Mouse (Mus musculus) right cerebral cortex, postnatal 14 days (tissue): ENCODE measurements around the gene Ccnd3.
A peak's percentile ranks its signal among the peaks of the same experiment; 100 is the strongest.

Source experiments
- DNase-seq: peaks from one replicate; pipeline ENCODE4 v3.0.0; 2022

The Ccnd3 gene

GRCm38 (mm10) chr17:47516232-47516631, 11.4 kb downstream of the Ccnd3 start:
- no peak for DNase-seq

- no peak for DNase-seq
Observed at GRCm38 (mm10) chr17:47518205-47518604, 13.4 kb downstream of the Ccnd3 start.

GRCm38 (mm10) chr17:47521551-47522258, 16.9 kb downstream of the Ccnd3 start:
- DNase-seq = peak; percentile 50

GRCm38 (mm10) chr17:47522536-47522935, 17.7 kb downstream of the Ccnd3 start:
- no peak for DNase-seq

DNA sequence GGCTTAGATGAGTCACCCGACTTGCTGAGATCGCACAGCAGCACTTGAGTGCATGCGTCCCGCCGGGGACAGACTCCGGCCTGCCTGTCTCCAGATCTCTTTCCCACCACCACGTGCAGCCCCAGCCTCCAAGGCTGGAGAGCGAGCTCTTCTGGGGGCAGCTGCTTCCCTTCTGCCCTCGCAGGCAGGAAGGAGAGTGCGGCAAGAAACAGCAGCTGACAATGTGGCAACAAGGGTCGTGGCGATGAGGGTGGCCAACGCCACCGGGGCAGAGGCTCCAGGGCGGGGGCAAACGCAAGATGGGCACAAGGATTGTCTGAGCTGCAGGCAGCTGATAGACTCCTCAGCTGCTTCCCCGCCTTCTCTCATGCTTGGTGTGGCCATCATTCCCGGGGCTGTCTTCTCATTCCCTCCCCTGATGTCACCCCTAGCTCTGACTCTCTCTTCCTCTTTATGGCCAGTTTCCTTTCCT, 18.4 kb downstream of the Ccnd3 start:
- DNase-seq = no peak

- DNase-seq = no peak
Observed at GRCm38 (mm10) chr17:47524055-47524454, 19.2 kb downstream of the Ccnd3 start.

- DNase-seq = no peak
Observed at GRCm38 (mm10) chr17:47524991-47525390, 20.1 kb downstream of the Ccnd3 start.

DNA sequence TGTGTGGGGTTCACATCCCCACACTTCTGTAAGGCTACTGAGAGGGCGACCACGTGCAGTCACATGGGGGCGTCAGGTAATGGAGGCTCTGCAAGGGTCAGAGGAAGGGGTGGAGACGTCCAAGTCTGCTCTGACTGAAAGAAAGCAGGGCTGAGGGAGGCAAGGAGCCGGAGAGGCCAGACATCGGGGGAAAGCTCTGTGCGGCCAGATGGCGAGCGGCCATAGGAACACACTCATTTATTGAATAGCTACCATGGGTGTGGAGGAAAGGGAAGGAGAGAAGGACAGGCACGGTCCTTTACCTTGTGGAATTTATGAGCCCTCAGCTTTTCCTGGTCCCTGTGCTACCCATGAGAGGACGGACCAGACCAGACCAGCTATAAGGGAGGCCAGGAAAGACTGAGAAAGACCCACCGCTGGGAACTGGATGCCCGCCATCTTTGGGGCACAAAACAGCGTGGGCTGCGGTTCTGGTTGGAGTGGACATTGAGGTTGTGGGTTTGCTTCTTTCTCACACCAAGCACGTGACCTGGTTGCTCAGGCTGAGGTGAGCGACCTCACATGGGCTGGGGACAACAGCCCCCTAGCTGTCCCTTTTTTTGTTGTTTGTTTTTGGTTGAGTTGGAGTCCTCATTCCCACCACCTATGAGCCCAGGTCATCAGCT, 22.1 kb downstream of the Ccnd3 start:
- DNase-seq = no peak

- no peak for DNase-seq
Observed at GRCm38 (mm10) chr17:47527581-47528300, 22.9 kb downstream of the Ccnd3 start.

GRCm38 (mm10) chr17:47528919-47529318, 24.1 kb downstream of the Ccnd3 start:
- no peak for DNase-seq

DNA sequence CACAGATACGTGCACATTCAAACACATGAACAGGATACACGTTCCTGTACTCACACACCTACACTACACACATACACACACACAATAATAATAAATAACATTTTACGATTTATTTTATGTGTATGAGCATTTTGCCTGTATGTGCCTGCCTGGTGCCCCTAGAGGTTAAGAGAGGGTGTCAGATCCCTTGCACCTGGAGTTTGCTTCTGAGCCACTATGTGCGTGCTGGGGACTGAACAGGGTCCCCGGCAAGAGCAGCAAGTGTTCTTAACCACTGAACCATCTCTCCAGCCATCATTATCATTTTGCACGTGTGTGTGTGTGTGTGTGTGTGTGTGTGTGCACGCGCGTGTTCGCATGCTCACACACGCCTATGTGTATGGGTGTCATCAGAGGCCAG, 24.7 kb downstream of the Ccnd3 start:
- no peak for DNase-seq

- no peak for DNase-seq
Observed at GRCm38 (mm10) chr17:47531387-47531818, 26.6 kb downstream of the Ccnd3 start.

GRCm38 (mm10) chr17:47532364-47532763, 27.5 kb downstream of the Ccnd3 start:
- DNase-seq = no peak

- DNase-seq = no peak
Observed at GRCm38 (mm10) chr17:47533691-47534090, 28.8 kb downstream of the Ccnd3 start.

- DNase-seq = no peak
Observed at GRCm38 (mm10) chr17:47535812-47536236, 31.0 kb downstream of the Ccnd3 start.

DNA sequence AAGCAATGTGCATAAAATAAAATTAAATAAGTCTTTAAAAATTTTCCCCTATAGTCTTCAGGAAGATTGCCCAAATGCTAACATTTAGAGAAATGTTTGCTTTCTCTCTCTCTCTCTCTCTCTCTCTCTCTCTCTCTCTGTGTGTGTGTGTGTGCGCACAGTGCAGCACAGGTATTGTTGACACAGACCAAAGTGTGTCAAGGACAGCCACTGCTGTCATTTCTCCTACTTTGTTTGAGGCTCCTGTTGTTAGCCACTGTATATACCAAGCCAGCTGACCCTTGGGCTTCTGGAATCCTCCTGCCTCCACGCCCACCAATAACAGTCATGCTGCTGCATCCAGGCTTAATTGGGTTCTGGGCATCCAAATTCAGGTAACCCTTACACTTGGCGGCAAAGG, 33.2 kb downstream of the Ccnd3 start:
- DNase-seq = no peak

- no peak for DNase-seq
Observed at GRCm38 (mm10) chr17:47539128-47539527, 34.3 kb downstream of the Ccnd3 start.

GRCm38 (mm10) chr17:47542061-47542460, 37.2 kb downstream of the Ccnd3 start:
- DNase-seq = no peak

GRCm38 (mm10) chr17:47543051-47543650, 38.3 kb downstream of the Ccnd3 start:
- no peak for DNase-seq

DNA sequence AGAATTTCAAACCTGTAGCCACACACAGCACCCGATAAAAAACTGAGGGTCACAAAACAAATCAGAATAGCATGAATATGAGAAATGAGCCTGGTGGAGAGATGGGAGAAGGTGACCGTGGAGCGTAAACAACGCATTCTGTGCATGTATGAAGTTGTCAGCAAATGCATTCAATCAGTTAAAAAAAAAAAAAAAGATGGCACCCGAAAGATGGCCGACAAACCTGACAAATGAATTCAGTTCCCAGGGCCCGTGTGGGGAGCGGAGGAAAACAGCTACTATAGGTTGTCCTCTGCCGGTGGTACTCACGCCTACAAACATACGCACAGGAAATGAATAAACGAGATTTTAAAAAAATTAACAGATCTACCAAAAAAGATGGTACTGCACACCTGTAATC, 40.3 kb downstream of the Ccnd3 start:
- DNase-seq = no peak

DNA sequence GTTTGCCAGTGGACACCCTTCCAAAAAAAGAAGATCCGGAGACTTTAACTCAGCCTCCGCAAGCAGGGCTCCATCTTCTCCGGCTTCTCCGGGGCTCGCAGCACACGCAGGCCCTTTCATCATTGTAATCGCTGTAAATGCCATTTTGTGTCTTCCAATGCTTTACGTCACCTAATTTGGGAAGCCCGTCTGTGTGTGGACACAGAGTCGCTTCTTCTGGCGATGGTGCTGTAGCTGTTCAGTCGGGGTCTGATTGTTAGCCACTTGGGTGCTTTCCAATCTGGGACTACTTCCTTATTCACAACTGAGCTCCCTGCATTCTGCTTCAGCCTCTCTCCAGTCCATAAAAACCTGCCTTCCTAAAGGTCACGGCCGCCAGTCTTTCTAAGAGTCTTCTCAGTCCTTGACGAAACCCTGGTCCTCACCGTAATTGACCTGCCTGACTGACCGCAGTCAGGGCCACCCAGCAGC, 41.0 kb downstream of the Ccnd3 start:
- no peak for DNase-seq

GRCm38 (mm10) chr17:47551049-47551448, 46.2 kb downstream of the Ccnd3 start:
- DNase-seq = no peak

DNA sequence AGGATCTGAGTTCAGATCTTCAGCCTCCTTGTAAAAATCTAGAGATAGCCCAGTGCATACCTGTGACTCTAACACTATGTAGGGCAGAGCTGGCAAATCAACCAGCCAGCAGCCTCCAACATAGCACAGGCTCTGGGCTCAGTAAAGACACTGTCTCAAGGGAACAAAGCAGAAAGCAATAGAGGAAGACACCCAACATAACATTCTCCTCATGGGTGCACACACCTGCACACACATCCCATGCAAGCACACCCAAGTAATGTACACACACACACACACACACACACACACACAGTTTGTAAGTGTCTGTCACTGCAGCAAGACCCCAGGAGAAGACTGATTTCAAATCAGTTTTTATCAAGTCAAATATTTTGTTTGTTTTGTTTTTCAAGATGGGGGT, 48.1 kb downstream of the Ccnd3 start:
- DNase-seq = no peak
